Mouse (Mus musculus) left cerebral cortex, postnatal 25 days (tissue): ENCODE measurements around the gene Morc2a. TPM values are rescaled to one million over a fixed set of nuclear protein-coding genes. Genes with fewer than 3 reads are reported as not detected.

Source experiments
- DNase-seq, 2 experiments: peaks; one replicate each; pipeline ENCODE4 v3.0.0; 2022; ENCODE audit warnings: low spot score in 2 of 2, mixed read lengths in 1 of 2
- intact Hi-C: fragments of 180-260 bp; cut with DNase I; formaldehyde crosslinking; loops from one replicate; pipeline ENCODE4 v1.15.1; 2025
- total RNA-seq, 2 experiments: library from RNA; stranded (reverse); gene quantifications; 2 replicates each; pipeline ENCODE4 v1.2.3; 2021

The Morc2a gene
- total RNA-seq, 2 experiments from 2014 or later: 39.6 to 41.9 TPM

DNA sequence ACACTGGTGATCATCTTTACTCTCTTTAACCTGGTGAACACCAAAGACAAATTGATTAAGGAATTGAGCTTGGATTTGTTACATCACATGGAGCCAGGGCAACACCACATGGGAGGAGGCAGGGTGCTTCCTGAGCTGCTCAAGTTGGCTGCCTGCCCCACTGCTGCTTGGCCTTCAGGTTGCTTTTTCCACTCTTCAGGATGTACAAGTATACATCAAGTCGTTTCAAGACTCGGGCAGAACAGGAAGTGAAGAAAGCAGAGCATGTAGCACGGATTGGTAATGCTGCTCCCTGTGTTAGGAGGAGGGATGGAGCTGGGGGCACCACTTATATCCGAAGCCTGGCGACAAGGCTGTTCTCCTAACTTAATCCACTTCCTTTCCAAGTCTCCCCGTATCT, 28.2 kb downstream of the Morc2a start:
- no peak for DNase-seq

DNA sequence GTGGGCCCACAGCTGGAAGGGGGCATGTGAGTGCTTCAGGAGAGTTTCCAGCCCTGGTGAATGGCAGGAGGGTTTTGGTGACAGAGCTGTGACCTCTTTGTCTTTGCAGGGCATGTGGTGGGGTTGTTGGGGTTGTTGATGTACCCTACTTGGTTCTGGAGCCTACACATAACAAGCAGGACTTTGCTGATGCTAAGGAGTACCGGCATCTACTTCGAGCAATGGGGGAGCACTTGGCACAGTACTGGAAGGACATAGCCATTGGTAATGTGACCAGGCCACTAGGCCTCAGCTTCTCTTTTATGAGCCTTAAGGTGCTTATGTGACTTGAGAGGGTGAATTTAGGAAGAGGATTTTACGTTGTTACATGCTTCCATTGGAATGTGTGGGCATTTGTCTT, 30.8 kb downstream of the Morc2a start:
- no peak for DNase-seq
- intact Hi-C loops: no loop called here

More for the DNA sequence above, 28.2 kb downstream of the Morc2a start:
- intact Hi-C loops: no loop called here

DNA sequence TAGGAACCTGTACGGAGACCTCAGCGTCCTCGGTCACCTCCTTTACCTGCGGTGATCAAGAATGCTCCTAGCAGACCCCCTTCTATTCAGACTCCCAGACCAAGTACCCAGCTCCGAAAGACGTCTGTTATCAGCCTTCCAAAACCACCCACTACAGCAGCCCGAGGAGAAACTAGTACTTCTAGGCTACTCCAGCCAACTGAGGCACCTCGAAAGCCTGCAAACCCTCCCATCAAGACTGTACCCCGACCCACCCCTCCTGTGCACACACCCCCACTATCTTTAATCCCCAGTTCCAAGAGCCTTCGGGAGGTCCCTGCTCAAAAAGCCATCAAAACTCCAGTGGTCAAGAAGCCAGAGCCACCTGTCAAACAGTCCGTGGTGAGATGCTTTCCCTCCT, 34.7 kb downstream of the Morc2a start:
- intact Hi-C loops: no loop called here
- no peak for DNase-seq

DNA sequence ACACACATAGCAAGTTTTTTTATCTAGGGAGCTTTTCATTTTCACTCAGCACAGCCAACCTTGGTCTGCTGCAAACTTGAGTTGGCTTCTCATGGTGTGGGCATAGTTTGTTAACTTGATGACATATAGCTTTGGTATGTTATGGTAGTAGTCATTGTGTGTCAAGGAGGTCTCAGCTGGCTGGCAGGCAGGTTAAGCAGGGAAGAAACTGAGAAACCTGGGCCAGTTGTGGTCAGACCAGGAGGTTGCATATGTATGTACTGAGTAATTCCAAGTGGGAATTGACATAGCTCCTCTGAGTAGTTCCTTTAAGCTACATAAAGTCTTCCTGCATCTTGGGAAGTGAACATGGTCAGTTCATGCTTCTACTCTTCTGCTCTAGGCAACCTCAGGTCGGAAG, 35.2 kb downstream of the Morc2a start:
- intact Hi-C loops: no loop called here
- DNase-seq: no peak

GRCm38 (mm10) chr11:3684723-3685430, 35.9 kb downstream of the Morc2a start:
- intact Hi-C loops: no loop called here

DNA sequence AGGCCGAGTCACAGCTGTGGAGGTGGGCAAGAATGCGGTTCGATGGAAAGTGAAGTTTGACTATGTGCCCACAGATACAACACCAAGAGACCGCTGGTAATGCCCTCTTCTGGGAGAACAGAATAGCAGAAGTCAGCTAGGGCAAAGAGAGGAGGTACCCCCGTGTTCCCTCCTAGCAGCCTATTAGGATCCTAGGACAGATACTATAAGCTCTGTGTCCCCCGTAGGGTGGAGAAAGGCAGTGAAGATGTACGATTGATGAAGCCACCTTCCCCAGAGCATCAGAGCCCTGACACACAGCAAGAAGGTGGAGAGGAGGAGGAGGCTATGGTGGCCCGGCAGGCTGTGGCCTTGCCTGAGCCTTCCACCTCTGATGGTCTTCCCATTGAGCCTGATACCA, 36.4 kb downstream of the Morc2a start:
- intact Hi-C loops: no loop called here
- no peak for DNase-seq

More at GRCm38 (mm10) chr11:3684723-3685430, 35.9 kb downstream of the Morc2a start:
- DNase-seq: no peak

DNA sequence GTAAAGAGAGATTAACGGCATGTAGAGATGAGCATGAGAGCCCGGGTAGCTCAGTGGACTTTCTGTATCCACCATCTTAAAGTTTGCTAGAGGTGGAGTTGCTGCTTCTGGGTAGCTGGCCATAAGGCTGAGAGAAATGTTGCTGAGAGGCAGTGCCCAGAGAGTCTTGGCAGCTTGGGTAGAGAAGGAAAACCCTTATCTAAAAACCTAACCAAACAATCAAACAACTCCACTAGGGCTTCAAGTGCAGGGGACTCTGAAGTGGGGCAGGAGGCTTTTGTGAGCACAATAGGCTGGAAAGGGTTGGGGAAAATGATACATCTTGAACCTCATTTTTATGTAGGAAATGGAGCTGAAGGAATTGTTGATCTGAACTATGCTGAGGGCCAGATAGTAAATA, 37.3 kb downstream of the Morc2a start:
- intact Hi-C loops: no loop called here
- DNase-seq: no peak

- intact Hi-C loops: no loop called here
- peak in 1 of 2 experiments; percentile 46 for DNase-seq
Measured at GRCm38 (mm10) chr11:3686885-3687284, 37.9 kb downstream of the Morc2a start.

DNA sequence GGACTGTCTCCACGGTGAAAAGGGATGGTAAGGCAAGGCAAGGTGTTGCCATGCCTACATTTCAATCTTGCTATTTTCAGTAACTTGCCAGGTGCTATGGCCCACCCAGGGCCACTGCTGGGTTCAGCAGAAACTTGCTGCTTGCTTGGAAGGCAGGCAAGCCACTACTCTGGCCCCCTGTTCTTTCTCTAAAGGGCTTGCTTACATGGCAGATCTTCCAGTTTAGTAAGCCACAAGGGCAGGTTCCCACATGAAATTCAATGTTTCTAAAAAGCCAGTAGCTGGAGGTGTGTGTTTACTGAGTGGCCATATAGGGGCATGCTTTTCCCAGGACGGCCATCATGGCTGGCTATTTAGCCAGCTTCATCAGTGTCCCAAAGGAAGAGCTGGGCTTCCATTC, 42.8 kb downstream of the Morc2a start:
- intact Hi-C loops: no loop called here

DNA sequence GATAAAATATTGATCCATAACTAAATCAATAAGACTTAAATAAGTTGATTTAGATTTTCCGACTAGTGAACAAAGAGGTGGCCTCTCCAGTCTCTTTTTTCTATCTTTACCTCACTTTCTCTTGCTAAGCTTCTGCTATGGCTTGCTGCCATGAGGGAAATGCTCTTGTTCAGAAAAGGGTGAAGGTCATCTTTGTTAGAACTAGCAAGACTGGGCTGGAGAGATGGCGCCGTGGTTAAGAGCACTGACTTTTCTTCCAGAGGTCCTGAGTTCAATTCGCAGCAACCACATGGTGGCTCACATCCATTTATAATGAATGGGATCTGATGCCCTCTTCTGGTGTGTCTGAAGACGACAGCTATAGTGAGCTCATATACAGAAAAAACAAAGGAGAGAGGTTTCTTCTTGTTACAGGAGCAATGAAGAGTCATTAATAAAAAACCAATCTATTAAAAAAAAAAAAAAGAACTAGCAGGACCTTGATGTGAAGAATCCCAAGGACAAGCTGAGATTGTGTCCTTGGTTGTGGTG, 47.2 kb downstream of the Morc2a start:
- intact Hi-C loops: loop anchor here (5.0 kb wide), 1 partner anchor 91 kb away; no protein-coding TSS in a partner anchor
- DNase-seq: no peak

More for the DNA sequence above, 42.8 kb downstream of the Morc2a start:
- DNase-seq: no peak

- DNase-seq: no peak
- intact Hi-C loops: loop anchor here (5.0 kb wide), 1 partner anchor 90 kb away; no protein-coding TSS in a partner anchor
Measured at GRCm38 (mm10) chr11:3697441-3697840, 48.5 kb downstream of the Morc2a start.

DNA sequence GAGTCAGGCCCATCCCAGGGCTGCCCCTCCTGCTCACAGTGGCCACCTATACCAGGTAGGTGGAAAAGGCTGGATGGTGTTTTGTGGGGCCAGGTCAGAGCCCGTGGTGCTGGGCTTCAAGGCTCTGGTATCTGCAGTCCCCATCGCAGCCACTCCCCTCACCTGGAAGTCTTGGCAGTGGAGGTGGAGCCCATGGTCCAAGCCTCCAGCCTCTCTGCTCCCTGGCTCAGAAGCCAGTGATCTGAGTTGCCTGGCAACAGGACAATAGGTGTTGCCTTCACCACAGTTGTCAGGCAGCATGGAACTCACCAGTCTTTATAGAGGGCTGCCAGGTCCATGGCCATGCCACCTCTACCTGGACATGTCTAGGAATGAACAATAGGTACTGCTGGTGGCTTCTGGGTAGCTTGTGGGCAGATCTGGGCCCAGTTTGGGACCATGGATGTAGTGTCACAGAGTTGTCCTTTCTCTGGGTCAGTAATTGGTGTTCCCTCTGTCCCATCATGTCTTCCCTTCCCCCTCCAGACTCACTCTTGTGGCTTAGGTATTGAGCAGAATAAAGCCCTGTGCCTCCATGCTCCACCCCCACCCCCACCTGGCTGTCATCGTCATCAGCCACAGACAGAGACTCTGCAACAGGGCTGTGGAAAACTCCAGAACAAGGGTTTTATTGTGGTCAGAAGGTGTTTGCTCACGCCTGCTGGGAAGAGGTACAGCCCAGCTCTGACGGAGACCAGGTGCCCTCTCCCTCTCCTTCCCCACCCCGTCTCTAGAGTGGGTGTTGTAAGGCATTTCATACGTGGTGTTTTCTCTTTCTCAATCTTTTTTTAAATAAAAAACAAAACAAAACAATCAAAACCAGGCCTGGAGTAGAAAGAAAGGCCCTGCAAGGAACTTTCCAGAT, 54.4 kb downstream of the Morc2a start:
- intact Hi-C loops: no loop called here
- no peak for DNase-seq

- no peak for DNase-seq
- intact Hi-C loops: no loop called here
Measured at GRCm38 (mm10) chr11:3704404-3704803, 55.4 kb downstream of the Morc2a start.

DNA sequence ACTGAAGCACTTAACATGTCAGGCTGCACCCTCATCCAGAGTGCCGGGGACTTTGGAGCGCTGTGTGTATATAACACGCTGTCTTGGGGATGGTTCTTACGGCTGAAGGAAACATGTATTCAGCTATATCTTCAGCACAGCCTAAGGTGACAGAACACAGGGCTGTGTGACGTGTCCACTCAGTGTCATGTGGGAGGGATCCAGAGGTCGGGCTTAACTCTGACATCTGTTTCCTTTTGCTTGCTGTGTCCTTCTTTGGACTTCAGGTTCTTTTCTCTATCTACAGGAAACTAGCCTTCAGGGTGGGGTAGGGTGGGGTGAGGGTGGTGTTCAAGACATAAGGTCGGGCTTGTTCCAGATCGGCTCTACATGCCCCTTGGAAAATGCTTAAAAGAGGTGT, 58.1 kb downstream of the Morc2a start:
- intact Hi-C loops: no loop called here
- DNase-seq: no peak

DNA sequence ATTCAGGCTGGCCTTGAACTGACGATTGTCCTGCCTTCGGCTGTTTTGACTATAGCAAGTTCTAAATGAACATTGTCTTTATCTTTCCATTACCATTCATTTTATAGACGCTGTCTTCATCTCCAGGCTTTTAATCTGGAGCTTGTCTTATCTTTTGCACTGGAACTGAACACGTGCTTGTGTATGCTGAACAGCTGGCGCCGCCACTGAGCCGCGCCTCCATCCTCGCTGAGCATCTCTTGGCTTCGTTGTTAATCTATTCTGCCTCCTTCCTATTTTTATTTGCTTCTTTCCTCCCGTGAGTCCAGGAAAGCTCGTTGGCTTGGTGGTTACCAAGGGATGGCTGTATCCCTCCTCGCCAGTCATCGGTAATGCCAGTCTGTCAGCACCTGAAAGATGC, 61.2 kb downstream of the Morc2a start:
- DNase-seq: peak in 1 of 2 experiments; percentile 48
- intact Hi-C loops: no loop called here

DNA sequence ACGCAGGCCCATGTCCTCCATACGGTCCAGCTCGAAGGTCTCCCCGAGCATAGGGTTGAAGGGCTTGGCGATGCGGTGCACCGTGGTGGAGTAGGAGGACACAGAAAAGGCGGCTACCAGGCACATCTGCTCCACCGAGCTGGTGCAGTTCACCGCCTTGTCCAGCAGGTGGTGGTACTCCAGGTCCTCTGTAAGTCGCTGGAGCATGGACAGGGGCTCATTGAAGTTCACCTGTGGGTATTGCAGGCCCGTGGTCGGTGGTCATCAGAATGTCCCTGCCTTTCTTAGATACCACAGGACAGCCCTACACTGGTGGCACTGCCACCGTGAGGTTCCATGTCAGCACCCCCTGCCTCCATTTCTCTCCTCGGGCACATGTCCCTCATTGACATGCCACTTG, 65.5 kb downstream of the Morc2a start:
- intact Hi-C loops: loop anchor here (2.0 kb wide), 1 partner anchor 72 kb away; no protein-coding TSS in a partner anchor
- DNase-seq: peak; percentile 69 to 70

GRCm38 (mm10) chr11:3716662-3717061, 67.7 kb downstream of the Morc2a start:
- DNase-seq: no peak
- intact Hi-C loops: no loop called here

- DNase-seq: no peak
- intact Hi-C loops: no loop called here
Measured at GRCm38 (mm10) chr11:3722036-3722435, 73.0 kb downstream of the Morc2a start.

GRCm38 (mm10) chr11:3722861-3723260, 73.9 kb downstream of the Morc2a start:
- no peak for DNase-seq
- intact Hi-C loops: no loop called here

GRCm38 (mm10) chr11:3723910-3724309, 74.9 kb downstream of the Morc2a start:
- DNase-seq: peak; percentile 45 to 88
- intact Hi-C loops: loop anchor here (2.0 kb wide), 1 partner anchor 17 kb away; no protein-coding TSS in a partner anchor
